Mouse (Mus musculus) thymus, adult 2 months (tissue): Measurements from ENCODE around the gene E2f1.

Experiments
- CTCF ChIP-seq: fragments of 200-500 bp; IDR thresholded peaks from 2 replicates; pipeline ENCODE4 v1.5.1; 2012; ENCODE audit warnings: mild to moderate bottlenecking, control low read depth, low read length, moderate library complexity, borderline replicate concordance; ENCODE audit not compliant: control insufficient read depth, poor library complexity, insufficient read depth; ENCODE audit errors: extremely low read depth
- POLR2A ChIP-seq: fragments of 200-500 bp; IDR thresholded peaks from 2 replicates; pipeline ENCODE4 v1.6.1; 2012; ENCODE audit warnings: mild to moderate bottlenecking, low read length, control low read depth, moderate library complexity; ENCODE audit not compliant: control insufficient read depth, poor library complexity, insufficient read depth; ENCODE audit errors: extremely low read depth

DNA sequence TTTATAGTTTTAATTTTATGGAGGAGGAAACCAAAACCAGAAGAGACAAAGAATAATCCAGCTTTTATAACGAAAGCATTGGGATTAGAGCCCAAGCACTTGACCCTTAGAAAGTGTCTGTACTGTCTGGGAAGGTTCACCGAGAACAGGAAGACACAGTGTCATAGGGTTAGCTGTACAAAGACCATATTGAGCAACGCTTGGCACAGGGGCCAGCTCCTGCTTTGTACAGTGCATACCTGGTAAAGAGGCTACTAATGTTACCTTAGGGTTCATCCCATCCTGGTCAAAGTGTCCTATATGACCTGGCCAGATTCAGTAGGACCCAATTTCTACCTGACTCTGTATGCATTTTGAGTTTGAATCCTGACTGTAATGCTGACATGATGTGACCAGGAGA lies 31.6 kb upstream of the E2f1 start:
- TF ChIP-seq POLR2A = no peak
- TF ChIP-seq CTCF = no peak
